Mouse (Mus musculus): ENCODE measurements around the gene Map1lc3a.

Map1lc3a gene

GRCm38 (mm10) chr2:155276195-155276594 is at the start of gene Map1lc3a:
Gene Map1lc3a, plus strand, starts transcription at chr2:155276297.
- DNase-seq: peak; percentile 98

- no peak for DNase-seq
These were observed 40.2 kb upstream of the Map1lc3a start for GRCm38 (mm10) chr2:155235746-155236361.

- DNase-seq: peak; percentile 99
These were observed 39.6 kb upstream of the Map1lc3a start, which contains the start of gene Dynlrb1 for GRCm38 (mm10) chr2:155236362-155236992. Gene Dynlrb1, plus strand, starts transcription at chr2:155236533.

- no peak for DNase-seq
These were observed 38.8 kb upstream of the Map1lc3a start for GRCm38 (mm10) chr2:155237276-155237675.

GRCm38 (mm10) chr2:155240915-155241314 is 35.2 kb upstream of the Map1lc3a start:
- peak; percentile 25 for DNase-seq

GRCm38 (mm10) chr2:155242296-155242855 is 33.7 kb upstream of the Map1lc3a start:
- no peak for DNase-seq

- no peak for DNase-seq
These were observed 29.9 kb upstream of the Map1lc3a start for GRCm38 (mm10) chr2:155246231-155246630.

GRCm38 (mm10) chr2:155248206-155248605 is 27.9 kb upstream of the Map1lc3a start:
- no peak for DNase-seq

GRCm38 (mm10) chr2:155248718-155249117 is 27.4 kb upstream of the Map1lc3a start:
- DNase-seq: no peak

GRCm38 (mm10) chr2:155249588-155249987 is 26.5 kb upstream of the Map1lc3a start:
- DNase-seq: no peak

- no peak for DNase-seq
These were observed 10.6 kb upstream of the Map1lc3a start for GRCm38 (mm10) chr2:155265526-155265925.

- DNase-seq: no peak
These were observed 9.2 kb upstream of the Map1lc3a start for GRCm38 (mm10) chr2:155266896-155267295.

GRCm38 (mm10) chr2:155271957-155272356 is 4.1 kb upstream of the Map1lc3a start:
- DNase-seq: no peak

- DNase-seq: no peak
These were observed 3.5 kb upstream of the Map1lc3a start for GRCm38 (mm10) chr2:155272396-155273170.

- DNase-seq: no peak
These were observed 2.5 kb upstream of the Map1lc3a start for GRCm38 (mm10) chr2:155273603-155274002.

- DNase-seq: peak; percentile 53
These were observed 601 bp downstream of the Map1lc3a start for GRCm38 (mm10) chr2:155276621-155277175.

- DNase-seq: no peak
These were observed 1.6 kb downstream of the Map1lc3a start for GRCm38 (mm10) chr2:155277721-155278120.

- DNase-seq: no peak
These were observed 2.3 kb downstream of the Map1lc3a start for GRCm38 (mm10) chr2:155278361-155278760.

GRCm38 (mm10) chr2:155279163-155279562 is 3.1 kb downstream of the Map1lc3a start:
- DNase-seq: no peak

- no peak for DNase-seq
These were observed 4.0 kb downstream of the Map1lc3a start for GRCm38 (mm10) chr2:155280116-155280515.

- DNase-seq: no peak
These were observed 7.7 kb downstream of the Map1lc3a start for GRCm38 (mm10) chr2:155283793-155284192.

GRCm38 (mm10) chr2:155284647-155285046 is 8.6 kb downstream of the Map1lc3a start:
- no peak for DNase-seq

- no peak for DNase-seq
These were observed 9.6 kb downstream of the Map1lc3a start for GRCm38 (mm10) chr2:155285744-155286143.

All from right cerebral cortex, adult 18-20 months (tissue).